Comparison of ENCODE assay signal across 9 mouse cellular contexts in the genomic region with DNA sequence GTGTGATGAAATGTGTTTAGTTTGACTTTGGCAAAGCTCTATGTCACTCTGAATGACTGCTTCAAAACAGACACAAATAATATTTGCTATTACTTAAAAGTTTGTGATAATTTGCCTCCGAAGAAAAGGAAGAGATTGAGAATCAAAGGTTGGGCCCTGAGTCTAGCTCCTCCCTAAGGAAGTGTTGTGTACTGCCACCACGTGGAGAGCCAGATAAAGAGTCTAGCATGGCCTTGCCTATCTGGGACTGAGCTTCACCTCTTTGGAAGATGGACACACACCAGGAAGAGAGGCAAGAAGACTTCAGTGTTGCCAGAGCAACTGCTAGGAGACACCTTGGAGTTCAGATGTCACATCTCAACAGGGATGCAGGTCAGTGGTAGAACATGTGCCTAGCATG.
A peak's percentile ranks its signal among the peaks of the same experiment; 100 is the strongest.
DNase-seq lines count a peak whose midpoint lies in the region; ATAC-seq and TF ChIP-seq lines count a peak whose summit lies in the region.
"Had no signal": no experiment of that assay in that cellular context is flagged by ENCODE, and none has a peak within 500 bp of the region (broad histone marks: within the 10 kb centered on the region; RNA-seq: fewer than 3 reads in every experiment).

No protein-coding gene starts in this region.

- H3K27me3 ChIP-seq in intestine, postnatal 0 days (replicated peaks; ENCODE audit: control insufficient read depth, insufficient read depth, low read length): no peaks in the 10 kb centered on the region
- H3K27me3 ChIP-seq in intestine, embryonic 16.5 days (replicated peaks; ENCODE audit: control insufficient read depth, insufficient read depth, low read length): no peaks in the 10 kb centered on the region
- H3K27me3 ChIP-seq in hindbrain, embryonic 16.5 days (replicated peaks; ENCODE audit: control insufficient read depth, insufficient read depth, low read length): no peaks in the 10 kb centered on the region

- H3K27ac ChIP-seq in intestine, postnatal 0 days (ENCODE audit: low read depth, low read length): no peak overlapping the region
- H3K27ac ChIP-seq in intestine, embryonic 16.5 days (ENCODE audit: low read length): no peak overlapping the region
- H3K27ac ChIP-seq in hindbrain, embryonic 16.5 days (ENCODE audit: low read depth, low read length): no peak overlapping the region
- H3K27ac ChIP-seq: neural tube, embryonic 13.5 days had no signal

- ATAC-seq in intestine, postnatal 0 days: no peak
- no peak; the same call in 1 of the 2 replicates for ATAC-seq in intestine, embryonic 16.5 days
- peak; percentile 66 for ATAC-seq in neutrophil, adult 5-6 weeks (ENCODE audit: extremely low read depth, insufficient number of reproducible peaks, low FRiP score, poor library complexity, severe bottlenecking)
- ATAC-seq in hindbrain, embryonic 16.5 days: no peak

- 16% methylated on average over 2 of the region's 2 CpGs for WGBS in intestine, postnatal 0 days
- 26% methylated on average over 2 of the region's 2 CpGs for WGBS in intestine, embryonic 16.5 days
- WGBS in hindbrain, embryonic 16.5 days: 42% methylated on average over 2 of the region's 2 CpGs

- peak; percentile 85 for TF ChIP-seq CTCF in intestine, postnatal 0 days (IDR thresholded peaks at IDR 0.05; ENCODE audit: low read depth)

- H3K36me3 ChIP-seq in intestine, postnatal 0 days (ENCODE audit: control insufficient read depth, insufficient read depth): no peaks in the 10 kb centered on the region
- H3K36me3 ChIP-seq in intestine, embryonic 16.5 days (ENCODE audit: control insufficient read depth, insufficient read depth, low read length): no peaks in the 10 kb centered on the region
- no peaks in the 10 kb centered on the region for H3K36me3 ChIP-seq in hindbrain, embryonic 16.5 days (ENCODE audit: control insufficient read depth, insufficient read depth, low read length)
- H3K36me3 ChIP-seq: neural tube, embryonic 13.5 days had no signal

- no peak overlapping the region for H3K9ac ChIP-seq in intestine, postnatal 0 days (ENCODE audit: low read depth, low read length)
- H3K9ac ChIP-seq in intestine, embryonic 16.5 days (ENCODE audit: low read depth, low read length): no peak overlapping the region
- H3K9ac ChIP-seq in hindbrain, embryonic 16.5 days (ENCODE audit: low read depth, low read length): no peak overlapping the region
- H3K9ac ChIP-seq: neural tube, embryonic 13.5 days had no signal

- peaks cover 11% of the 10 kb centered on the region; the same call in 1 of the 2 replicates for H3K4me1 ChIP-seq in intestine, postnatal 0 days (replicated peaks; ENCODE audit: control insufficient read depth, insufficient read depth, low read length)
- peaks cover 3% of the 10 kb centered on the region; the same call in 1 of the 2 replicates for H3K4me1 ChIP-seq in intestine, embryonic 16.5 days (ENCODE audit: control insufficient read depth, insufficient read depth, low read length)
- H3K4me1 ChIP-seq in hindbrain, embryonic 16.5 days (ENCODE audit: control insufficient read depth, insufficient read depth, low read depth, low read length): no peaks in the 10 kb centered on the region
- H3K4me1 ChIP-seq: neural tube, embryonic 13.5 days had no signal

- DNase-seq in 416B (ENCODE audit: low read depth) (peak; percentile 47), ZHBTc4 (ENCODE audit: low read depth, low spot score) (peak; percentile 42)
- peak; percentile 64 for DNase-seq in embryo, embryonic 10.5 days (ENCODE audit: low spot score)
- DNase-seq in kidney, adult 9 months: peak; percentile 77

- H3K4me3 ChIP-seq in intestine, postnatal 0 days (ENCODE audit: low read depth, low read length): no peak overlapping the region
- H3K4me3 ChIP-seq in intestine, embryonic 16.5 days (ENCODE audit: low read length): no peak overlapping the region
- H3K4me3 ChIP-seq in hindbrain, embryonic 16.5 days (ENCODE audit: low read length): no peak overlapping the region
- H3K4me3 ChIP-seq: neural tube, embryonic 13.5 days had no signal

- no peak overlapping the region for H3K4me2 ChIP-seq in intestine, postnatal 0 days (replicated peaks; ENCODE audit: low read depth)
- no peak overlapping the region for H3K4me2 ChIP-seq in intestine, embryonic 16.5 days (ENCODE audit: low read depth, low read length)
- no peak overlapping the region for H3K4me2 ChIP-seq in hindbrain, embryonic 16.5 days (ENCODE audit: low read length)
- H3K4me2 ChIP-seq: neural tube, embryonic 13.5 days had no signal

- no peaks in the 10 kb centered on the region for H3K9me3 ChIP-seq in intestine, postnatal 0 days (ENCODE audit: control insufficient read depth)
- no peaks in the 10 kb centered on the region for H3K9me3 ChIP-seq in intestine, embryonic 16.5 days (ENCODE audit: control insufficient read depth, low read length)
- H3K9me3 ChIP-seq in hindbrain, embryonic 16.5 days (ENCODE audit: control insufficient read depth, low read length): no peaks in the 10 kb centered on the region
- H3K9me3 ChIP-seq: neural tube, embryonic 13.5 days had no signal
